Comparison of ENCODE assay signal across 29 mouse cellular contexts in genomic region chr16:63118721-63119120, GRCm38 (mm10).
DNase-seq lines count a peak whose midpoint lies in the region; ATAC-seq and TF ChIP-seq lines count a peak whose summit lies in the region.
"Had no signal": no experiment of that assay in that cellular context is flagged by ENCODE, and none has a peak within 500 bp of the region (broad histone marks: within the 10 kb centered on the region; RNA-seq: fewer than 3 reads in every experiment).

No protein-coding gene starts in this region.

- no peak for DNase-seq in forebrain, embryonic 10.5 days (ENCODE audit: extremely low spot score, low spot score)
- peak; percentile 37 for DNase-seq in brain, adult 2 months (ENCODE audit: low read depth, low spot score)
- peak; percentile 60 for DNase-seq in brain, embryonic 14.5 days (ENCODE audit: low read depth)
- no peak for DNase-seq in urinary bladder, postnatal 14 days (ENCODE audit: low spot score)
- DNase-seq: adrenal gland, adult 8-10 months; adrenal gland, postnatal 25 days; cerebellum, adult 11-12 months; cerebellum, adult 8-10 months; cerebellum, postnatal 10 days; cerebellum, postnatal 36 days; embryo, embryonic 11 days; gastrocnemius, postnatal 10 days; gastrocnemius, postnatal 36 days; heart, adult 2 months; heart, postnatal 14 days; heart, postnatal 4 days; kidney, adult 2 months had no signal

- no peak for TF ChIP-seq CTCF in brain, embryonic 14.5 days (IDR thresholded peaks at IDR 0.05; ENCODE audit: borderline replicate concordance, extremely low read depth, insufficient read depth, insufficient read length)

- H3K36me3 ChIP-seq in forebrain, embryonic 16.5 days (ENCODE audit: control insufficient read depth, insufficient read depth), result no peaks in the 10 kb centered on the region
- no peaks in the 10 kb centered on the region for H3K36me3 ChIP-seq in forebrain, embryonic 10.5 days (replicated peaks)
- no peaks in the 10 kb centered on the region for H3K36me3 ChIP-seq in intestine, embryonic 16.5 days (ENCODE audit: control insufficient read depth, insufficient read depth, low read length)
- H3K36me3 ChIP-seq: embryonic facial prominence, embryonic 10.5 days; embryonic facial prominence, embryonic 13.5 days; heart, embryonic 10.5 days; heart, embryonic 13.5 days had no signal

- no peaks in the 10 kb centered on the region for H3K9me3 ChIP-seq in forebrain, embryonic 16.5 days (ENCODE audit: control insufficient read depth, low read length)
- no peaks in the 10 kb centered on the region for H3K9me3 ChIP-seq in forebrain, embryonic 10.5 days
- no peaks in the 10 kb centered on the region for H3K9me3 ChIP-seq in intestine, embryonic 16.5 days (ENCODE audit: control insufficient read depth, low read length)
- H3K9me3 ChIP-seq: embryonic facial prominence, embryonic 10.5 days; embryonic facial prominence, embryonic 13.5 days; heart, embryonic 10.5 days; heart, embryonic 13.5 days had no signal

- ATAC-seq in forebrain, embryonic 16.5 days, result peak; percentile 31; the same call in 1 of the 2 replicates
- no peak for ATAC-seq in intestine, embryonic 16.5 days
- ATAC-seq: CD4-positive, CD25-positive, alpha-beta regulatory T cell, adult 4 months; hindbrain, postnatal 0 days; inflammation-experienced regulatory T-cells, adult 6 months; intestine, postnatal 0 days had no signal

- WGBS in forebrain, embryonic 16.5 days, result 56% methylated on average over 7 of the region's 7 CpGs
- WGBS in forebrain, embryonic 10.5 days, result 85% methylated on average over 7 of the region's 7 CpGs
- 77% methylated on average over 7 of the region's 7 CpGs for WGBS in intestine, embryonic 16.5 days

- TF ChIP-seq POLR2A in brain, embryonic 14.5 days (IDR thresholded peaks at IDR 0.05; ENCODE audit: borderline replicate concordance, extremely low read depth, insufficient read depth, insufficient read length, poor library complexity, severe bottlenecking), result no peak

- H3K4me3 ChIP-seq in forebrain, embryonic 16.5 days (replicated peaks; ENCODE audit: low read length), result no peak overlapping the region
- no peak overlapping the region for H3K4me3 ChIP-seq in forebrain, embryonic 10.5 days
- H3K4me3 ChIP-seq in intestine, embryonic 16.5 days (ENCODE audit: low read length), result no peak overlapping the region
- H3K4me3 ChIP-seq: embryonic facial prominence, embryonic 10.5 days; embryonic facial prominence, embryonic 13.5 days; erythroblast, embryonic 14.5 days; heart, adult 2 months; heart, embryonic 10.5 days; heart, embryonic 13.5 days had no signal

- H3K9ac ChIP-seq in forebrain, embryonic 16.5 days (replicated peaks; ENCODE audit: low read depth, low read length), result no peak overlapping the region
- no peak overlapping the region for H3K9ac ChIP-seq in intestine, embryonic 16.5 days (ENCODE audit: low read depth, low read length)
- H3K9ac ChIP-seq: embryonic facial prominence, embryonic 13.5 days; heart, embryonic 13.5 days; hindbrain, embryonic 14.5 days had no signal

- H3K4me1 ChIP-seq in forebrain, embryonic 16.5 days (replicated peaks; ENCODE audit: control insufficient read depth, insufficient read depth, low read length), result no peaks in the 10 kb centered on the region
- no peaks in the 10 kb centered on the region for H3K4me1 ChIP-seq in forebrain, embryonic 10.5 days
- no peaks in the 10 kb centered on the region for H3K4me1 ChIP-seq in intestine, embryonic 16.5 days (ENCODE audit: control insufficient read depth, insufficient read depth, low read length)
- H3K4me1 ChIP-seq: embryonic facial prominence, embryonic 10.5 days; embryonic facial prominence, embryonic 13.5 days; heart, embryonic 10.5 days; heart, embryonic 13.5 days had no signal

- H3K27me3 ChIP-seq in forebrain, embryonic 16.5 days (replicated peaks; ENCODE audit: control insufficient read depth, insufficient read depth, low read length), result no peaks in the 10 kb centered on the region
- no peaks in the 10 kb centered on the region for H3K27me3 ChIP-seq in forebrain, embryonic 10.5 days (ENCODE audit: poor library complexity, severe bottlenecking)
- H3K27me3 ChIP-seq in intestine, embryonic 16.5 days (replicated peaks; ENCODE audit: control insufficient read depth, insufficient read depth, low read length), result no peaks in the 10 kb centered on the region
- H3K27me3 ChIP-seq: embryonic facial prominence, embryonic 13.5 days; heart, embryonic 13.5 days had no signal

- no peak overlapping the region for H3K4me2 ChIP-seq in forebrain, embryonic 16.5 days (ENCODE audit: low read length)
- H3K4me2 ChIP-seq in intestine, embryonic 16.5 days (ENCODE audit: low read depth, low read length), result no peak overlapping the region
- H3K4me2 ChIP-seq: embryonic facial prominence, embryonic 13.5 days; heart, embryonic 13.5 days; hindbrain, embryonic 14.5 days had no signal

- no peak overlapping the region for H3K27ac ChIP-seq in forebrain, embryonic 16.5 days (ENCODE audit: low read length)
- no peak overlapping the region for H3K27ac ChIP-seq in forebrain, embryonic 10.5 days
- no peak overlapping the region for H3K27ac ChIP-seq in intestine, embryonic 16.5 days (ENCODE audit: low read length)
- H3K27ac ChIP-seq: embryonic facial prominence, embryonic 10.5 days; embryonic facial prominence, embryonic 13.5 days; heart, adult 2 months; heart, embryonic 10.5 days; heart, embryonic 13.5 days; hindbrain, embryonic 14.5 days; hindbrain, postnatal 0 days had no signal

Comparison
In these comparisons a context has a peak if more than half of its experiments do, and no peak if none do; other contexts are left out.
1. DNase-seq: peak in brain, adult 2 months (single experiment) and brain, embryonic 14.5 days (single experiment); none in forebrain, embryonic 10.5 days (single experiment) and urinary bladder, postnatal 14 days (single experiment).